Mouse (Mus musculus) left cerebral cortex, adult 8-10 months (tissue): ENCODE results near the gene Slc25a45. TPM values are rescaled to one million over a fixed set of nuclear protein-coding genes. Genes with fewer than 3 reads are reported as not detected.

Source experiments
- DNase-seq, 2 experiments: peaks; one replicate each; pipeline ENCODE4 v3.0.0; 2022; ENCODE audit warnings: low spot score in 2 of 2
- total RNA-seq, 4 experiments: library from RNA; stranded (reverse); gene quantifications; 2 replicates each; pipeline ENCODE4 v1.2.4; 2022

Gene Slc25a45
- total RNA-seq, 4 experiments from 2014 or later, result 3.2 to 5.1 (median 4.1) TPM

- no peak for DNase-seq
These were observed 49.9 kb downstream of the Slc25a45 start for GRCm38 (mm10) chr19:5927532-5927931.

GRCm38 (mm10) chr19:5928104-5928503 is 50.5 kb downstream of the Slc25a45 start:
- DNase-seq, result no peak

DNA sequence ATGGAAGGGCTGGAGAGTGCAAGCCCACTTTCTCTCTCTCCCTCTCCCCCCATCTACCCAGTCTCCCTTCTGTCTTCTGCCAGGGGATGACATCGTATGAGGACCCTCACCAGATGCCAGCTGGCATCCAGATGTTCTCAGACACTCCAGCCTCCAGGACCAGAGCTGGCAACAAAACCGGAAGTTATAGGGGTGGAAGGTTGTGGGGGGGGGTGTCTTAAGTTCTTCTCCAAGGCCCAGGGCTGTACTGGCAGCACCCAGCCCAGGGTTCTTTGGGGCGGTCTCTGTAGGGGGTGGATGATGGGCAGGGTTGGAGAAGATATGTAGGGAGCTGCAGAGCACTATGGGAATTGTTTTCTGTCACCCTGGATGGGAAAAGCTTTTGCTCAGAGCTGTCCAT is 50.9 kb downstream of the Slc25a45 start:
- no peak for DNase-seq

GRCm38 (mm10) chr19:5929634-5930596 is 52.3 kb downstream of the Slc25a45 start:
- DNase-seq, result no peak

DNA sequence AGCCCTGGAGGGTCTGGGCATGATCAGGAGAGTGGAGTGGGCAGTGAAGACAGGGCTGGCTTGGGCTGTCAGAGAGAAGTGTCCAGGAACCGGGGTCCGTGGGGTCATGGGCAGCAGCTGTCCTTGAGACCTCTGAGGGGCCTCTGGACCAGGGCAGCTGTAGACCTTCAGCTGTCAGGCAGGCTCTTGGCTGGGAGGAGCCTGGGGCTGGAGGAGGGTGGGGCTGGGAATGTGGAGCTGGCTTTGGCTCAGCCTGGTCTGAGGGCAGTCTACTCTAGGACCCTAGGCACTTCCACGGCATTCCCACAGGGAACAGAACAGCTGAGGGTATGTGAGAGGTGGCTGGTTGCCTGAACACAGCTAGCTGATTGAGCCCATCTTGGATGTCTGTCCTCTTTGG is 57.7 kb downstream of the Slc25a45 start:
- no peak for DNase-seq

Other genes starting within 250 kb of the Slc25a45 start
- 10 to 100 TPM; 22.5 to 25.3 (median 23.7) TPM for gene Rela, start 240.3 kb upstream of the Slc25a45 start, total RNA-seq
- 10 to 100 TPM; 12.5 to 20.7 (median 14.9) TPM for gene Sipa1, start 214.1 kb upstream of the Slc25a45 start, total RNA-seq
- gene Map3k11, start 189.1 kb upstream of the Slc25a45 start, total RNA-seq, result 10 to 100 TPM; 19.0 to 20.2 (median 19.7) TPM
- gene Pcnx3, start 188.9 kb upstream of the Slc25a45 start, total RNA-seq, result 10 to 100 TPM; 74.4 to 86.8 (median 80.3) TPM
- gene Kcnk7, start 173.4 kb upstream of the Slc25a45 start, total RNA-seq, result under 1 TPM in 1 of 4 experiments, not detected in 3; 0.37 TPM
- gene Ehbp1l1, start 151.5 kb upstream of the Slc25a45 start, total RNA-seq, result 10 to 100 TPM; 15.8 to 22.9 (median 19.9) TPM
- 10 to 100 TPM; 24.9 to 30.9 (median 26.1) TPM for gene Fam89b, start 148.2 kb upstream of the Slc25a45 start, total RNA-seq
- gene Ltbp3, start 136.9 kb upstream of the Slc25a45 start, total RNA-seq, result 10 to 100 TPM; 35.0 to 42.2 (median 41.3) TPM
- gene Scyl1, start 106.4 kb upstream of the Slc25a45 start, total RNA-seq, result 100 to 1,000 TPM in 1 of 4 experiments, 10 to 100 TPM in 3; 88.9 to 100 (median 94.9) TPM
- 10 to 100 TPM; 12.1 to 19.9 (median 13.7) TPM for gene Frmd8, start 2.5 kb upstream of the Slc25a45 start, total RNA-seq
- 1 to 10 TPM; 3.9 to 5.6 (median 5.0) TPM for gene Tigd3, start 16.3 kb downstream of the Slc25a45 start, total RNA-seq
- gene Dpf2, start 35.2 kb downstream of the Slc25a45 start, total RNA-seq, result 10 to 100 TPM; 76.4 to 87.8 (median 81.6) TPM
- 1 to 10 TPM; 6.1 to 7.4 (median 6.4) TPM for gene Cdc42ep2, start 47.0 kb downstream of the Slc25a45 start, total RNA-seq
- gene Pola2, start 86.4 kb downstream of the Slc25a45 start, total RNA-seq, result 1 to 10 TPM; 4.4 to 6.6 (median 5.6) TPM
- not detected for gene Slc22a20, start 108.3 kb downstream of the Slc25a45 start, total RNA-seq
- 10 to 100 TPM; 25.6 to 31.5 (median 28.0) TPM for gene Capn1, start 138.1 kb downstream of the Slc25a45 start, total RNA-seq
- gene Syvn1, start 168.8 kb downstream of the Slc25a45 start, total RNA-seq, result 10 to 100 TPM; 35.7 to 40.3 (median 37.6) TPM
- gene Mrpl49, start 180.0 kb downstream of the Slc25a45 start, total RNA-seq, result 10 to 100 TPM; 42.7 to 55.2 (median 44.9) TPM
- gene Fau, start 180.0 kb downstream of the Slc25a45 start, total RNA-seq, result 100 to 1,000 TPM; 737 to 869 (median 805) TPM
- 10 to 100 TPM; 33.0 to 38.8 (median 37.3) TPM for gene Znhit2, start 183.4 kb downstream of the Slc25a45 start, total RNA-seq
- gene Tm7sf2, start 190.6 kb downstream of the Slc25a45 start, total RNA-seq, result 10 to 100 TPM; 18.9 to 29.9 (median 23.2) TPM
- gene Vps51, start 199.4 kb downstream of the Slc25a45 start, total RNA-seq, result 10 to 100 TPM; 79.4 to 88.4 (median 84.3) TPM
- not detected for gene Tmem262, start 202.2 kb downstream of the Slc25a45 start, total RNA-seq
- 1 to 10 TPM in 1 of 4 experiments, not detected in 3; 1.1 TPM for gene Gm28374, start 204.4 kb downstream of the Slc25a45 start, total RNA-seq
- 10 to 100 TPM; 38.9 to 44.5 (median 41.9) TPM for gene Zfpl1, start 207.1 kb downstream of the Slc25a45 start, total RNA-seq
- under 1 TPM in 3 of 4 experiments, not detected in 1; 0.21 to 0.25 (median 0.23) TPM for gene Cdca5, start 207.2 kb downstream of the Slc25a45 start, total RNA-seq
- gene AC131692.1, start 216.6 kb downstream of the Slc25a45 start, total RNA-seq, result not detected
- under 1 TPM; 0.14 to 0.44 (median 0.17) TPM for gene Naaladl1, start 228.0 kb downstream of the Slc25a45 start, total RNA-seq
- 10 to 100 TPM; 13.0 to 20.1 (median 16.1) TPM for gene Sac3d1, start 240.8 kb downstream of the Slc25a45 start, total RNA-seq